Mouse (Mus musculus) layer of hippocampus, postnatal 25 days (tissue): ENCODE measurements at regions not wholly inside any gene's neighbourhood (a gene's known extent, or its start where the extent isn't known, plus 50 kb on each side); places are given as distances from the start of the nearest gene placed in this dataset.
"Not testable (repeated sequence)": the region's sequence is repeated elsewhere in the genome, so short reads cannot be mapped to it uniquely, and the experiment has no call there.

ENCODE experiments used
- DNase-seq, 2 experiments: peaks; one replicate each; pipeline ENCODE4 v3.0.0; 2022; ENCODE audit warnings: mixed read lengths in 2 of 2, low spot score in 1 of 2; ENCODE audit errors: extremely low spot score in 1 of 2

- not testable (repeated sequence) for DNase-seq
Measured at GRCm38 (mm10) chr7:70239059-70239458, 127.5 kb downstream of the Nr2f2 start.

DNA sequence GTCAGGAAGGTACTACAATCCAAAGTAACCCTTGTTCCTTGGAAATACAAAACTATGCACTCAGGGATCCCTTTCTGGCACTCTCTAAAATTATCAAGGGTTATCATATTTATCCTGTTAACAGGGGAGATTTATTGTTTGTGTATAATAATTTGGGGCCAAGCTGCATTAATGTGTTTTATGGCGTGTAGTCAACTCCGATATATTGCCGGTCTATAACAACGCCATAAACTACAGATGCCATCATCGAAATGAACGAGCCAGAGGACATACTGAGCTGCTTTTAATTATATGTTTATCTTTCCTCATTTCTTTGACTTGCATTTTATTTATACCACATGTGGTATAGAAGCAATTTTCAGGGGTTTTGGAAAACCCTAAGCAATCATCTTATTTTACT lies 147.2 kb downstream of the Nr2f2 start:
- DNase-seq = no peak

DNA sequence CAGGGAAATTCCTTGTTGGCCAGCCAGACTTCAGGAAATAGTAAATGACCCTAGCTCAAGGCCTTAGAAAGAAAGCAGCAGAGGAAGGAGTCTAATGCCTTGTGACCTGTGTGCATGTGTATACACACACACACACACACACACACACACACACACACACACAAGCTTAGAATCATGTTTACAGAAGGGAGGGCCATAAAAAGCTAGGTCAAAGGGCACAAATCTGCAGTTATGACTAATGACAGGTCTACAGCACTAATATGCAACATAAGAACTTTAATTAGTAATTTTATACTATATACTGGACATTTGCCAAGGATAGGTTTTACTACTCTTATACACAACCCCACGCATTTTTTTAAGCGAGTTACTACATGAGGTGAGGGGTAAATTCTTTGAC lies 149.4 kb downstream of the Nr2f2 start:
- no peak for DNase-seq

GRCm38 (mm10) chr7:70213970-70214520 lies 152.5 kb downstream of the Nr2f2 start:
- no peak for DNase-seq

GRCm38 (mm10) chr7:70205900-70206299 lies 160.6 kb downstream of the Nr2f2 start:
- DNase-seq = no peak

DNA sequence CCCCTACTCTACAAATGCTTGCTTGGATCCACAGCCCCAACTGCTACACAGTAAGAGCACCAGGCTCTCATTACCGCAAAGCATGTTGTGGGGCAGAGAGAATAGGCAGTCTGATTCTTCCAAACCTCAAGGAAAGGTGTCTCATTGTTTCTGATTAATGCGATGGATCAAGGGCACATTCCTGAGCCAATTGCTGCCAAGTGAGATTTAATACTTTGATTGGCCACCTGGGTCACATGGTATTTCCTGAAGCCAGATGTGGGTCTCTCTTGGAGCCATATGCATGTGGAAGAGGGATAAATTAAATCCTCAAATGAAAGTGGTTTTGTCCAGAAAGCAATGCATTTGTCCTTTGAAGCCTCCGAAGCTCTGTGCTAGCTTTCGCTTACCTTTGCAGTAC lies 166.3 kb downstream of the Nr2f2 start:
- no peak for DNase-seq

DNA sequence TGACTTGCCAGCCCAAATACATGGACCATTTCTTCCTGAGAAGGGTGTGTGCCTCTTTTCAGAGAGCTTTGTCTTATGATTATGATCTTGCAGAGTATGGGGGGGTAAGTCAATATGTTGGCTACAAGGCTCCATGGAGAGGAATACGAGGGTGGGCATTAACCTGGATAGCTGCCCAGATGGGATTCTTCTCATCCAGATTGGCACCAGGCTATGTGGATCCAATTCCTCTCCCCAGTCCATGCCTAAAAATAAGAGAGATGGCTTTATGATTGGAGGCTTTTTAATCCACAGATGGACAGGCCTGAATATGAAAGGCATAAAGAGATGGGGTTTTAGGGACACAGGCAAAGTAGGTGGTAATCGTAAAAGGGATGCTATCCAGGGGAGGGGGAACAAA lies 187.6 kb downstream of the Nr2f2 start:
- DNase-seq = no peak

- no peak for DNase-seq
Measured at GRCm38 (mm10) chr7:70178006-70178405, 188.5 kb downstream of the Nr2f2 start.

DNA sequence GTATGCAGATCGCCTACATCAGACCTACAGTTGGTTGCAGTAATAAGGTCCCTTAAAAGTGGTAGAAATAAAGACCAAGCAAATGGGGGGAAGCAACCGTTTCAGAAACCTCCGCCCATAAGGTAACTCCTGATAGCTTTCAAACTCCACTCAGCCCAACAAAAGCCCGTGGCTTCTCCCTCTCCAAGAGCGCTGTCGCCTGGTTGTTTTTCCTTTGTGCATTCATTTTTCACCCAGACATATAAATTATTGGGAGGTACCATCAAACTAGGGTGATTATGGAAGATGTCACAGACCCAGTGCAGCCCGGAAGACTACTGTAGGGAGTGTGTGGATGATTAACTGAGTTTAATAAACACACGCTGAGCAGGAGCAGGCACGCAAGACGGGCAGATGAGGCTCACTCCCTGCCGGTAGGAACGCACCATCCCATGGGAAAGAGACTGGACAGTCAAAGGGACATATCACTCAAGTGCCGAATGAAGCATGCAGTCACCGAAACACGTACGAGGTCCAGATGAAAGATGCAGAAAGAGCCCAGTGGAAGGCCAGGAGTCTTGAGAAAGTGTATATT lies 189.8 kb downstream of the Nr2f2 start:
- no peak for DNase-seq

GRCm38 (mm10) chr7:70176086-70176485 lies 190.4 kb downstream of the Nr2f2 start:
- no peak for DNase-seq

- DNase-seq = no peak
Measured at GRCm38 (mm10) chr7:70172431-70172830, 194.1 kb downstream of the Nr2f2 start.

- DNase-seq = no peak
Measured at GRCm38 (mm10) chr7:70171456-70171855, 195.1 kb downstream of the Nr2f2 start.

GRCm38 (mm10) chr7:70168080-70168479 lies 198.5 kb downstream of the Nr2f2 start:
- no peak for DNase-seq

DNA sequence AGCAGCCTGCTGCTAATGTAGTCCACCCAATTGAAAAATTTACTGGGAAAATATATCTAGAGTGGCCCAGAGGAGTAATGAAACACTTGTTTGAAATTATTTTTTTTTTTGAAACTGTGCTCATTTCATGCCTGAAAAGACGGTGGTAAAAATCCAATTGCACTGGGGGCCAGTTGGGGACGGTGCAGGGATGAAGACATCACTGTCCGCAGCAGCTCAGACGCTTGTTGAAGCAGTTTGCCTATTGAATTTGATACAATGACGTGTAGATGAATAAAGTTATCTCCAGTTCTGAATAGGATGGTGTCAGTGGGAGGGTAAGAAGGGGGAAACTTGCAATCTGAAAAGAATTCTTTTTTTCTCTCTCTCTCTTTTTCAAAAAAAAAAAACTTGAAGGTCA lies 200.5 kb downstream of the Nr2f2 start:
- DNase-seq = no peak

DNA sequence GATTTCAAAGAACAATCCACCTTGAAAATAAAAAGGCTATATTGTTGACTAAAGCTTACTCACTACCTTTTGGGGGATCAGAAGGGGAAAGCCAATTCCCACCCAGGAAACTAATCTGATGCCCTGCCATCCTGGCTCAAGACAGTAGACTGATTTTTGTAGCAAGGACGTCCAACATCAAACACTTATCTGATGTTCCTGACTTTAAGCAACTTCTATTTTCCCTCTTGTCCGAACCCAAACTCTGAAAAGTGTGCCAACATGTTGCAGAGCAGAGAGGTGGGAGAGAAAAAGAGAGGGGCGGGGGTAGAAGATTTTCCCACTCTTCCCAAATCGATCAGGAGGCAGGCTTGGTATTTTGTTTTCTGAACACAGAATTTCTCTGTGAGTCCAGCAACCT lies 201.0 kb downstream of the Nr2f2 start:
- DNase-seq = no peak

DNA sequence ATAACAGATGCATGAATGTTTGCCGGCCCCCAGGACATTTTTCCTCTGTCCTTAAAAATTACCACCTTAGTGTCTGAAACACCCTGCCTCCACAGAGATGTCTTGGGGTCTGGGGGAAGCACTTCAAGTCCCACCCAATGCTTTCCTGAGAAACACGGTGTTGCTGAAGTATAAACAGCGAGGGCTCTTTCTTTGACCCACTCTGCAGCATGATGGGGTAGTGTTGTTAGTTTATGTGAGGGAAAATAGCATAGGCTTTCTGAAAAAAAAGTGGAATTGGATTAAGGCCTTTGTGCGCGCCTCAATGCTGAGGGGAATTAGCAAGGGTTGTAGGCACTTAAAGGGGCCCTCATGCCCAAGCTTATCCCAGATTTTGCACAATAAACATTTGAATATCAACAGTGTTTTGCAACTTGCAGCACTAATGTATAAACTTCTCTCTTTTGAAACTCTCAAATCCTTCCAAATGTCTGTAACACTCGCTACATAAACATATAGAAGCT lies 201.8 kb downstream of the Nr2f2 start:
- no peak for DNase-seq

- DNase-seq = no peak
Measured at GRCm38 (mm10) chr7:70158531-70158930, 208.0 kb downstream of the Nr2f2 start.

DNA sequence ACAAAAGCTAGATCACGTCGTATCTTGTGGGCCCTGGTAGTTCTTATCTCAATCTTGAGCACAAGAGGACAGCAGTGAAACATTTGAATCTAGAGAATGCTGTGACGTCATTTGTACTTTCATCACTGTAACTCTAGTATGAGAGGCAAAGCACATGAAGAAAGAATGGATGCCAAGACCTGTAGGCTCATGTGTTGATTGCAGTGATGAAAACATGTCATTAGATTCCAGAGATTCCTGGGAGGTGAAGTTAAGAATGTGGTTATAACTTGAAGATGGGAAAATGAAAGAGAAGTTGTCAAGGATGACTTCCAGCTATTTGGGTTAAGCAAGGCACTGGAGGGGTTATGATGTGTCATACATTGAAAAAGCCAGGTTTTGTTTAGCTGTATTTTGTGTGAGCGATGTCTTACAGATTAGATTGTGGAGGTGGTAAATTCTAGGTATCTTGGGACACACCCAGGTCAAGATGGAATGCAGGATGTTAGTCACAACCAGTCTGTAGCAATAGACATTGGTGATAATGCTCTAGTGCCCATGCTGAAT lies 221.7 kb downstream of the Nr2f2 start:
- no peak for DNase-seq

DNA sequence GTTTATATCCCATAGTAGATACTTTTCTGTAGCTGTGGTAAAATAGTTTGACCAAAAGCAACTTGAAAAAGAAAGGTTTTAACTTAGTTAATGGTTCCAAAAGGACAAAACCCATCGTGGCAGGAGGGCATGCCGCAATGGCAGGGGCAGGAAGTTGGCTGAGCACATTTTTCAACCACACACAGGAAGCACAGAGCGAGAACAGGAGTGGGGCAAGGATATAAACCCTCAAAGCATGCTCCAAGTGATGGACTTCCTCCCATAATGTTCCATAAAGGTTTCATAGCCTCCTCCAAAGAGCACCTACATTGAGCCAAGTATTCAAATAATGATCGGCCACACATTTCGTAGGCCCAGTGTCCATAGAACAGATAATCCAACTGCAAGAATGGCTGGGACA lies 229.7 kb downstream of the Nr2f2 start:
- no peak for DNase-seq

DNA sequence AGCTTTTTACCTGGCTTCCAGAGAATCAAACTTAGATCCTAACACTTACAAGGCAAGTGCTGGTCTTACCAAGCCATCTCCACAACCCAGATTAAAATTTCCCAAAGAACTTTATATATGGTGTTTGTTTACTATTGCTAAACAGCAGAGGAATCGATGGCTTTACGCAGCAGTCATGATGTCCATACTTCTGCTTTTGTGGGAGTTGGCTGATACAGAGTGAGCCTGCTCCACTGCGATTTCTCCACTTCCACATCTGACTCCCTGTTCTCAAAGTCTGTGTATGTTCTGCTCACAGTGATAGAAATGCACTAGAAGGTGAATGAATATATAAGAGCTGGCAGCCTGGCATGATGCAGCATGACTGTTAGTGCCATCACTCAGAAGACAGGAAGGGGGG lies 231.1 kb downstream of the Nr2f2 start:
- DNase-seq = no peak

- DNase-seq = no peak
Measured at GRCm38 (mm10) chr7:70129963-70130362, 236.6 kb downstream of the Nr2f2 start.

- DNase-seq = no peak
Measured at GRCm38 (mm10) chr7:70122818-70123217, 243.7 kb downstream of the Nr2f2 start.
